Mouse (Mus musculus): Measurements from ENCODE around the gene Mbtps1. TPM values are rescaled to one million over a fixed set of nuclear protein-coding genes. Genes with fewer than 3 reads are reported as not detected.

The Mbtps1 gene
- total RNA-seq, 2 experiments from 2014 or later = 40.2 to 41.3 TPM

DNA sequence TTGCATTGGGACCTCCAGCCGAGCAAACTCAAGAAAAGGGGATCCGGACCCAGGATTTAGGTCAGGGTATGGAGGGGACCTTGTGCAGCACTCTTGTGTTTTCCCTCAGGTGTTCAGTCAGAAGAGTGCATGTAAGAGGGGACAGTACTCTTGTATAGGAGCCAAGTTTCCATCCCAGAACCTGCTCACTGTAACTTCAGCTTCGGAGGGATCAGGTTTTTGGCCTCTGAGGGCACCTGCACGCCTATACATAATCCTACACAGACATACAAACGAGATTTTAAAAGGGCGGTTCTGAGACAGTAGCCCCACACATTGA, 826 bp upstream of the Mbtps1 start:
- ATAC-seq (replicated peaks; ENCODE audit: poor library complexity) = no peak

DNA sequence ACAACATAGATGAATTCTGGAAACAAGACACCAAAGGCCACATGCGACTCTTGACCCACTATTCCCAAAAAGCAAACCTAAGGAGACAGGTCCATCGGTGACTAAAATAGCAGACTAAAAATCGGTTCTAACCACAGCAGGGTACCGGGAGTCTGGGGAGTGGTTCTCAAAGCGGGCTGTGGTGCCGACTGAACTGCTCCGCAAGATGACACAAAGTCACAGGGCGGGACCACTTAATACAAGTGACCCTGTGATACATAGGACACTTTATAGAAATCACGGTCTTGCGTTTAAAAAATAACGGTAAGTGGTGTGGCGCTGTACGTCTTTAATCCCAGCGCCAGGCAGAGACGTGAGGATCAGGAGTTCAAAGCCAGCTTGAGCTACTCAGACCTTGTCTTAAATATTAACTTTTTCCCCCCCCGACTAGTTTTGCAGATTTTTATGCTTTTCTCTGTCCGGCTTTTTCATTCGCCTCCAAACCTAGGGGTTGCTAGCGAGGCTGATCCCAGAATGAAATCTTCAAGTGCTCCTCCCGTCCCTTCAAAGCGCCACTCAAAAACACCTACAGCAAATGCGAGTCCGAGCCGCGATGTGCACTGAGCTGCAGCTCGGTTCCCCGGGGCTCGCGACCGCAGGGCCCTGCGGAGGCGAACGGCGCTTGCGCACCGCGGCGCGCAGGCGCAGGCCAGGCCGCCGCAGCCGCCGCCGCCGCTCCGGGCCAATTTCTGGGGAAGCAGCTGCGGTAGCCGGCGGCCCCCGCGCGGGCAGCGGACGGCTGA, 523 bp downstream of the Mbtps1 start:
- ATAC-seq (replicated peaks; ENCODE audit: poor library complexity) = peak; percentile 53

DNA sequence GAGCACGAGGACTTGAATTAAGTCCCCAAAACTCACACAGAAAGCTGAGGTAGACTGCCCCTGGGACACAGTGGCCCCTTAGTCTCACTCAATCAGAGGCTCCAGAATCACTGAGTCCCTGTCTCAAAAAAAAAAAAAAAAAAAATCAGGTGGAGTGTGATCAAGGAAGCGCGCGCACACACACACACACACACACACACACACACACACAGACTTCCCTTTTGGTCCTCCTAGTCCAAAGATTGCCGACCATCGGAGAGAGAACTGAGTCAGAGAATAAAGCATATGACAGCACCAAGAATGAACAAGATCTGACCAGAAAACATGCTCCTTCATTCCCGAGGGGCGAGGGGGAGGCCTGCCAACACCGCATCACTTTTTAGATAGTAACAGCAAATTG, 1.4 kb downstream of the Mbtps1 start:
- ATAC-seq (replicated peaks; ENCODE audit: poor library complexity) = no peak

DNA sequence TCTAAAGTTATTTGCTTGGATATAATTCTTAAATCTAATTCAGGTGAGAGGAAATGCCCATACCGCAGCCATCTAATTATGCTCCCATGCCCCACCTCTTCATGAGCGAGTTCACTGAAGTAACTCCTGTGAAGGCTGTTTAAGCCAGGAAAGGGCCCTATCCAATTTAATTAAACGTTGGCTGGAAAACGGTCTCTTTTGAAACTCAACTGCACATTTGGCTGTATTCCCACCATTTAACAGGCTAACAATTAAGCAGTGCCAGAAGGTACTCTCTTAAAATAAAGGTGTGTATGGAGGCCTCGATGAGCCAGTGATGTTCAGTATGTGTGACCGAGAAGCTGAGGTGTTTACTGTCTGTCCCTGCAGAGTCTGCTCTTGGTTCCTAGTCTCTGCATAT, 2.7 kb downstream of the Mbtps1 start:
- no peak for ATAC-seq (replicated peaks; ENCODE audit: poor library complexity)

DNA sequence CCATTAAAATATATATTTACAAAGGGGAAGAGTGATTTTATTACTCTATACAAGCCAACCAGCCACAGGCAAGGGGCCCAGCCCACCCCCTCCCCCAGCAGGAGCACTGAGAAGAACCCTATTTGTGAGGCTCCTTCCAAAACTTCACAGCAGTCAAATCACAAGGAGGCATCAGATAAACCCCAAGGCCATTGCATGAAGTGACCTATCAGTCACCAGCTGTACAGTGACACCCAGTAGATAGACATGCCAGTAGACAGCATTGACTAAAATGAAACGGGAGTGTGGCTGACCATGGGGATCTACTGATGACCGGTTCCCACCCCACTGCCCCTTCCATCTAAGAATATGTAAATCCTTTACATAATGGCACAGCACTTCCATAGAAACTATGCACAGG, 5.6 kb downstream of the Mbtps1 start:
- no peak for ATAC-seq (replicated peaks; ENCODE audit: poor library complexity)

DNA sequence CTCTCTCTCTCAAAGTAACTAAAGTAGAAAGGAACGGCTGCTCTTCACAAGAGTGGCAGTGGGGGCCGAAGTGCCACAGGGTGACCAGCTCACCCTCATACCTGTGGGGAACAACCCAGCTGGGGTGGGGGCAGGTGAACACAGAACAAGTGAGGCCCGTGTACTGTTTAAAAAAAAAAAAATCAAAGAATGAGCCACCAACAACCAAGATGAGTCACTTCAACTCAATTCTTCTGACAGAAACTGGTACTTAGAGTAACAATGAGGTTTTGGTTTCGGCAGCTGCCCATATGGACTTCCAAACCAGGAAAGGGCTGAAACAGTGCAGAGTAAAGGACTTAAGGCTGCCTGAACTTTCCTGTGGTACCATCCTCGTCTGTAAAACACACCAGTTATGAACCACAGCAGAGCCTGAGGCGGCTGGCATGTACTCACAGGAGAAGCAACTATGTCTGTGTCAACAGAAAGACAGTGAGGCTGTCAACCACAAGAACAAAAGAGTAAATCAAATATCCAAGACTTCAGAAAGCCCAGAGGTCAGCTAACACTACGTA, 9.9 kb downstream of the Mbtps1 start:
- no peak for ATAC-seq (replicated peaks; ENCODE audit: poor library complexity)

DNA sequence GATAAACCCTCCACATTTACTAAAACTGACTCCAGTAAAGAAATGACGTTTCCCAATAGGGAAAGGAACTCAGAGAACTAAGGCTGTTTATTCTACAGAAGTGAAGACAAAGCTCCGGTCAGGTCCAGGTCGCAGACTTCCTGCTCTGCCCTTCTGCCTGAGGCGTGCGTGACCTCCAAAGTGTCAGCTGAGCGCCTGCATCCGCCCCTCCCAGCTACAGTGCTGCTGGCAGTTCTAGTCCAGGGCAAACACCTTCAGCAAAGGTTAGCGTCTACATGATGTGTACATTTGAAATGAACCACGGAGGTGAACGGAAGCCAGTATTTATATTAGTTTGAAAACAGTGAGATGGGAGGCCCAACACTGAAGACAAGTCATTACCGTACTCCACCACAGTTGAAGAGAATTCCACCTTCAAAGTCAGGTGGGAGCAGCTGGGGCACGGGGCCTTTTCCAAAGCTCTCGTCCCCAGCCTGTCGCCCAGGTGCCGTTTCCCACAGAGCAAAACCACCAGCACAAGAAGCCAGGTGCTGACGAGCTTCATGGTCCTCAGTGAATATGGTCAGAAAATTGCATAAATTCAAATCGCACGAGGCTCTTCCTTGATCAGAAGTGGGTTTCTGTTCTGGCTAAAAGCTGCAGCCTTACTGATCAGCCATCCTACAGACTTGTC, 11.4 kb downstream of the Mbtps1 start:
- no peak for ATAC-seq (replicated peaks; ENCODE audit: poor library complexity)

DNA sequence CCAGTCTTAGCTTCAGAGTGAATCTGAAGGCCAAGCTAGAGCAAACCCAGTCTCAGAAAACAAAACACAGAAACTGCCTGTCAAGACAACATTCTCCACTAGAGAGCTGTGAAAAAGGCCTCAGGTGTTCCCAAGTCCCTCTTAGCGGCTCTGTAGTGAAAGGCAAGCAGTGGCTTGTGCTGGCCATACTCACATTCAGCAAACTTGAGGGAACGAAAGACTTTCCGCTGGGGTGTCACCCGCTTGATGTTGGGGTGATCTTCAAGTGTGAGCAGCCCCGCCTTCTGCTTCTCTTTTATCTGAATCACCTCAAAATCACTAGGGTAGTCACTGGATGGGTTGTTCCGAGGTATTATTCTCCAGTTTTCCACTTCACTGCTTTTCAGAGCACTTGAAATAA, 12.7 kb downstream of the Mbtps1 start:
- ATAC-seq (replicated peaks; ENCODE audit: poor library complexity) = no peak

DNA sequence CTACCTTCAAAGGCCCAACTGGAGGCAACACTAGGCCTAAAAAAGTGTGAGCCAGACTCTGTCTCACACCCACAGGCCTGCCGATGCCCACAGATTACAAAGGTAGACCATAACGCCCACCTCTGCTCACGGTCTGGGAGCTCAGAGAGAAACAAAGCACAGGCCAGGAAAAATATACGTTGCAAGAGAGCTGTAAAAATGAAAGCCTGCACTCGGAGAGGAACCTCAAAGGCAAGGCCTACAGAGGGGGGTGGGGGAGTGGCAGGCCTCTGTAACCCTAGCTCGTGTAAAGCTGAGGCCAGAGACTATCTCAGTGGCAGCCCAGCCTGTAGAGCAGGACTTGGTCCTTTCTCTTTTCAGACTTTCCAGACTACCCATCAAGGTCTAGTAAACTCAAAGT, 13.4 kb downstream of the Mbtps1 start:
- no peak for ATAC-seq (replicated peaks; ENCODE audit: poor library complexity)

DNA sequence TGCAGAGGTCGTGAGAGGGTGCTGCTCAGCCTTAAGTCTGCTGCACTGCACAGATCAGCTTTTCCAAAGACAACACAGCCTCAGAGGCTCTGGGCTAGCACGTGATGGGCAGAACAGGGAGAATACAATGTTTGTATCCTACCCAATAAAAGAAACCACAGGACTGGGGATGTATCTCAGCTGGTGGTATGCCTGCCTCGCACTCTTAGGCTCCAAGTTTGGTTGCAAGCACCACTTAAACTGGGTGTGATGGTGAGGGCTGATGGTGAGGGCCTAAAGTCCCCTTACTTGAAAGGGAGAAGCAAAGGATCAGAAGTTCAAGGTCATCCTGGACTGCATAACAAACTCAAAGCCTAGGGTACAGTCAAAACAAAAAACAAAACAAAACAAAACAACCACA, 13.9 kb downstream of the Mbtps1 start:
- ATAC-seq (replicated peaks; ENCODE audit: poor library complexity) = no peak

DNA sequence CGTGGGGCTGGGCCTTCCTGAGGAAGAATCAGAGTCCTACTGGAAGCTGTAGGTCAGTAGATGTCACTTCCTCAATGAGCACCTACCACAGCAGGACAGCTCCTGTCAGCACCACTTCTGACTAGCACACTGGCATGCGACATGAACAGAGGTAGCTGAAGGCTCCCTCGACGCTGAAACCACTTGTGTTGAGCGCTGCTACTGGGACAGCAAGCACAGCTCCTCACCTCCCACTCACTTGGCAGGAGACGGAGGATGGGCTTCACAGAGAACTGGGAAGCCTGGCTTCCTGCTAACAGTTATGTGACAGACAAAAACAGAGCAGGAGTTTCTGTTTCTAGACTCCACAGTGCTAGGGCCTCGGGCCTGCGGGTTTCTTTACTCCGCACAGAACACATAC, 26.6 kb downstream of the Mbtps1 start:
- ATAC-seq (replicated peaks; ENCODE audit: poor library complexity) = no peak

DNA sequence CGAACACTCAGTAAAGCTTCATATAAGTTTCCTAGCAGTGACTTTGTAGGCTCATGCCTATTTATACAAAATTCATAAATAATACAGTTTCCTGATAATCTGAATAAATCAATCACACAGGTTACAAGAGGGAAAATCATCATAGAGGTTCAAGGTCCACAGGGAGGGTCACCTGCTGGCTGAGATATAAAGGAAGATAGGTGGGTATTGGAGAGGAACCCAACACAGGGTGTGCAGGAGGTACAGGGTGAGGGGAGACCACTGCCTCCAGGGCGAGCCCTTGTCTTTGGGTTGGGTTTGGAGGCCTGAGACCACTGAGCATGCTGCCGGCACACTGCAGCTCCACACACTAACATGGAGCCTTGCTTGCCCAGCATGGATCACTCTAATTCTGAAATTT, 27.1 kb downstream of the Mbtps1 start:
- ATAC-seq (replicated peaks; ENCODE audit: poor library complexity) = no peak

DNA sequence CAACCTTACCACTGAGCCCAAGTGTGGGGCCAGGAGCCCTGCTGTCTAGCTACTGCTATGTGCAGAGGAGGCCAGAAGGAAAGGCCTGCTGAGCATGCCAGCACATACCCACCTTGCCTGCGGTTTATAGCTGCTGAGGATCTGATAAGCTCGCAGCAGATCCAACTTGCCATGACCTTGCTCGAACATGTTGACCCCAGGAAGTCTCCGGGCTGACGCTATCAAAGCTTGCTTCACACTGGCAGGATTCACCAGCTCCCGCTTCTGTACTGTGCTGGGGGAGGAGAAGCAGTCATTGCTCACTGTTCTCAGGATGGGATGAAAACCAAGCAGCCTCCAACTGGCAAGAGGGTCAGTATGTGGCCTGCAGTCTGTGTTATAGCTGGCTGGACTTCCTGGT, 27.6 kb downstream of the Mbtps1 start:
- no peak for ATAC-seq (replicated peaks; ENCODE audit: poor library complexity)

DNA sequence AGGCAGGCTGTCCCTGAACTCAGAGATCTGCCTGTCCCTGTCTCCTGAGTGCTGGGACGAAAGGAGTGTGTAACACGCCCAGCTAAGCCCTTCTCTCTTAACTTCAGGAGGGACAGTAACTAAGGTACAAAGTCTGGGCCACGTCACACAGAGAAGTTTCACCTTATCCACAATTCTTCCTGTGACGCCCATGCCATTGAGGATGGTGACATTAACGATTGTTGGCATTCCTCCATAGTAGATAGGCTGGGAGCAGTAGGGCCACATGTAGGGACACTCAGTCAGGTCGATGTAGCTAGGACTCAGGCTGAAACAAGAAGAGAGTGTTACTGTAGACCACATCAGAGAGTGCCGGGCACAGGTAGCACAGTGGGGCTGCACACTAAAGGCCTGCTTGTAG, 29.8 kb downstream of the Mbtps1 start:
- no peak for ATAC-seq (replicated peaks; ENCODE audit: poor library complexity)

DNA sequence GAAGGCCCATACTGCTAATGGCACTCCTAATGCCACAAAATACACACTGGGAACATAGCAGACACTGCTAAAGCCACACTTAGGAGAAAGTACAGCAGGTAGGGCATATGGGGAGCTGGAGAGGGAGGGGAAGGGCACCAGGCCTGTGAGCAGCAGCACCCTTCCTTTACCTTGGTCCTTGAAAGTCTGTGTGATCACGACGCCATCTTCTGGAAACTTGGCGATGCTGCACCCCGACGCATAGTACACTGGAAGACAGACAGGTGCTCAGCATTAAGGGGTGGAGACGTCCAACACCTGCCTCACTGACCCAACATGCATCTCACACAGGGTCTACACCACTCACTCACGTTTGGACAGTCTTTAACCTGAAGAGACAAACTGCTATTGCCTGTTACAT, 38.4 kb downstream of the Mbtps1 start:
- ATAC-seq (replicated peaks; ENCODE audit: poor library complexity) = peak; percentile 70

DNA sequence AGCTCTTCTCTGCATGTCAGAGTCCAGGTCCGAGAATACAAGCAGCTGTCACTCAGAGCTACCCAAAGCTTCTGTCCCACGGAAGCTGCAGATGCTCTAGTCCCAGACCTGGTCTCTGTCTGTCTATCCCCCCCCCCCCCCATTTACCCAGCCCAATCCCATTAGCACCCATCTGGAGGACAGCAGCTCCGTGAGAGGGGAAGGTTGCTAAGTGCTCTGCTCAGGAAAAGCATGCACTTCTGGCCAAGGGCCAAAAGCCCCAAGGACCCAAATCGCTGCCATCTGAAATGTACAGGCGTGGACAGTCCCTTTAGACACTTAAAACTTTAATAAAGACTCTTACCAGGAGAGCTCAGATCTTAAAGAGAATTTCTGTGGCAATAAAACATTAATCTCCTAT, 41.9 kb downstream of the Mbtps1 start:
- ATAC-seq (replicated peaks; ENCODE audit: poor library complexity) = no peak

DNA sequence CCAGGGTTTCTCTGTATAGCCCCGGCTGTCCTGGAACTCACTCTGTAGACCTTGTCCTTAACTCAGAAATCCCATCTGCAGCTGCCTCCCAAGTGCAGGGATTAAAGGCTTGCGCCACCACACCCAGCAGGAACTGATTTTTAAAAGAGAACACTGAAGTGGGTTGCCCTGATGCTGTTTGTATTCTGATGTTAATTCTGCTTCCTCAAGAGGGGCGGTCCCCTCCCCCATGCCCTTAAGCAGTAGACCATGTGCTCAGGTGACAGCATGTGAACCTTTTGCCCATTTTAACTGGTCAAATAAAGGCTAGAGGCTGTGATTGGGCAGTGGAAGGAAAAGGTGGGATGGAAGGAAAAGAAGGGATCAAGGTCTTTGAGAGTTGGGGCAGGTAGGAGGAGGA, 42.8 kb downstream of the Mbtps1 start:
- no peak for ATAC-seq (replicated peaks; ENCODE audit: poor library complexity)

DNA sequence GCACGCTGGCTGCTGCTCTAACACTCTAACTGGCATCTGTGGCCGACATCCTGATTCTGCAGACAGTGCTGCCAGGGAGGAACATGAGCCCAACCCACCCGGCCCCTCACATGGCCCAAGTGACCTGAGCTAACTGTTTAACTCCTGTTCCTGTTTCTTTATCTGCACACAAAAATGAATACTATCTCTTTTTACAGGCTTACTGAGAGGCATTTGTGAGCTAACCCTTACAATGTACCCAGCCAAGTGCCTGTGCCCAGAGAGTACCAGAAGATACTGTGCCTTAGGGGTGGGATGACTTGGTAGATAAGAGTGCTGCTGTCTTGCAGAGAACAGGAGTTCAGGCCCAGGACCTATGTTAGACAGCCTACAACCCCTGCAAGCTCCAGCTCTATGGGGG, 43.6 kb downstream of the Mbtps1 start:
- peak; percentile 88 for ATAC-seq (replicated peaks; ENCODE audit: poor library complexity)

DNA sequence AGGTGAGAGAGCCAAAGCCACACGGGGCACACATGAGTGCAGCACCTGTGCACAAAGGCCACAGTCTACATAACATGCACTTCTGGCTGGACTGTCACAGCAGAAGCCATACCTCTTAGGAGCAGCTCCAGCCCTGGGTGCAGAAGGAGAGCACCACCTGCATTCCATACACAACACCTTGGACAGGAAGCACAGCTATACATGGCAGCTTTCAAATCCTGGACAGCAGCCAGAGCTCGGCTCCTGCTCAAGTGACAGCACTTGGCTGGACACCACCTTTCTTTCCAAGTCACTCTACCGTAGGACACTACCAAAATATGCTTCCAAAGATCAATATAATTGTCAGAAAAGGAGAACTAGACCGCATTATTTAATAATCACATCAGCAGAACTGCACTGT, 45.1 kb downstream of the Mbtps1 start:
- ATAC-seq (replicated peaks; ENCODE audit: poor library complexity) = no peak

DNA sequence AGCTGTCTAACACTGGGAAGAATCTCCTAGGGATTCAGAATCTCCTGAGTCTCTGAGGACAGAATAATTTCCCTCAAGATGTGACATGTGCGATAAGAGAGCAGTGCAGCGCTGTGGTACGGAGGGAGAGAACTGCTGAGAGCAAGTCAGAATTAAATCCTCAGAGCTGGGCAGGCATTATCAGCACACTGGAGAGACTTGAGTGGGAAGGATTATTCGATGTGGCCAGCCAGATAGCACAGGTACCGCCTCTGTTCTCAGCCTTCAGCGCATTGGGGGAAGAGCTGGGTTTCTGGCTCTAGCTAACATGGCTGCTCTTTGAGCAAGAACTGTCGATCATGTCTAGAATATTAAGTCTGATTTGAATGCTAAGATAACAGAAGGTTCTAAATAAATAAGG, 46.8 kb downstream of the Mbtps1 start:
- ATAC-seq (replicated peaks; ENCODE audit: poor library complexity) = peak; percentile 68

DNA sequence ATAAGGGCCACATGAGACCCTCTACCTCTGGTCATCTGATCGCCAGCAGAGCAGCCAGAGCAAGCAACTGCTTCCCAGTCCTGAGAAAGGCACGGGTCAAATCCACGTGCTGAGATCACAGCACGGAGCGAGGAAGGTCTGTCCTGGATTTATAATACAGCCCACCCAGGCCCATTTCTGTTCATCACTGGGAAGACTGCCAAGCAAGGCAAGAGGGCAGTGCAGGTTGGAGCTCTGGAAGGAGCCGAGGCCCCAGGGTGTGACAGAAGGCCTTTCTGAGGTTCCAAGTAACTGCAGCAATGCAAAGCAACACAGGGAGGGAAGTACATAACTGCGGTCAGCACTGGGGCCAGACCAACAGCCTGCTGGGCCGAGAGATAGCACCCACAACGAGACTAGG, 48.1 kb downstream of the Mbtps1 start:
- ATAC-seq (replicated peaks; ENCODE audit: poor library complexity) = no peak

DNA sequence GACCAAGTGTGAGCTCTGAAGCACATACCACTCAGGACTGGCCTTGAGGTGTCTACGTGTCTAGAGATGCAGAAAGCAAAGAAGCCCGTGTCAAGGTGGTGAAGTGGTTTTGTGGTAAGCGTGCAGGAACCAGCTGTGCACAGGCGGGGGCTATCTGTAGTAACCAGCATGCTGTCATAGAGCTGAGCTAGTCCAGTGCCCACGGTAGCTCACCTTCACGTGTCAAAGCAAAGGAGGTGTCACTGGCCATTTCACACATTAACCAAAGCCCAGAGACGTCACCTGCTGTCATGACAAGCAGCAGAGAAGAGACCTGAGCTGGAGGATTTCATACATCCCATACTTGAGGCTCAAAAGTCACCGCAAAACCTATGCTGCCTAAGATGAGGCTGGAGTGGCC, 52.4 kb downstream of the Mbtps1 start:
- ATAC-seq (replicated peaks; ENCODE audit: poor library complexity) = no peak; the same call in 1 of the 2 replicates

DNA sequence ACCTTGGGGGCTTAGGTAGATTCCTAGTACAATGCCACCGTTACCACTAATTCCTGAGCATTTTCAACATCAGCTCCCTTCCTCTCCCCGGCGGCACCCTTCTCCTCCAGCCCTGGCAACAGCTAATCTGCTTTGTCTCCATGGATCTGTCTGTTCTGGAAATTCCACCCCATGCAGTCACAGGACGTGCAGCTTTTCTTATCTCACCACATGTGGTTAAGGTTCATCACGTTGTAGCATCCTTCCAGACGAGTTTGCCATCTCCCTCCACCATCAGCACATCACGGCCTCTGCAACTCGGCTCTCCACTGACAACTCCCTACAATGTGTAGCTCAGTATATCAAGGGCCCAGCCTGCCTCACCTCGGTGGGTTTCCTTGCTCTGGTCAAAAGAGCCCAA, 53.0 kb downstream of the Mbtps1 start:
- ATAC-seq (replicated peaks; ENCODE audit: poor library complexity) = 0 out of 2 replicates have a peak, but pooled peaks have one; percentile 14

Measured in megakaryocyte progenitor cell, adult 5-6 weeks (primary cell).